Mouse (Mus musculus): ENCODE measurements at regions not wholly inside any gene's neighbourhood (a gene's known extent, or its start where the extent isn't known, plus 50 kb on each side); places are given as distances from the start of the nearest gene placed in this dataset.

GRCm38 (mm10) chr15:71195011-71195739 is 2639.2 kb upstream of the Gm6569 start:
- TF ChIP-seq ZC3H11A (IDR thresholded peaks at IDR 0.05; ENCODE audit: low read depth, low read length) (no peak), EP300 (IDR thresholded peaks at IDR 0.05; ENCODE audit: low read depth in 1 of 2, low read length in 2 of 2) (no peak), ZNF384 (IDR thresholded peaks at IDR 0.05; ENCODE audit: low read depth, low read length) (no peak), USF1 (IDR thresholded peaks at IDR 0.05; ENCODE audit: low read depth, low read length) (no peak), GABPA (IDR thresholded peaks at IDR 0.05; ENCODE audit: low read depth, low read length) (no peak), GATA1 (IDR thresholded peaks at IDR 0.05; ENCODE audit: low read depth, low read length) (no peak), CTCF (IDR thresholded peaks at IDR 0.05 in 2 of 3, conservative IDR thresholded peaks at IDR 0.05 in 1 of 3; ENCODE audit: control insufficient read depth in 1 of 3, insufficient read depth in 1 of 3, low read depth in 2 of 3, low read length in 3 of 3, poor library complexity in 1 of 3, severe bottlenecking in 1 of 3) (no peak), POLR2A (IDR thresholded peaks at IDR 0.05; ENCODE audit: control insufficient read depth in 1 of 2, insufficient read depth in 1 of 2, low read depth in 1 of 2, low read length in 2 of 2, poor library complexity in 1 of 2) (no peak), E2F4 (IDR thresholded peaks at IDR 0.05; ENCODE audit: borderline replicate concordance, low read depth, low read length) (no peak), ELF1 (IDR thresholded peaks at IDR 0.05; ENCODE audit: low read depth, low read length) (no peak), HCFC1 (IDR thresholded peaks at IDR 0.05; ENCODE audit: low read depth, low read length) (no peak), ETS1 (IDR thresholded peaks at IDR 0.05; ENCODE audit: low read depth, low read length) (no peak)
